Comparison of ENCODE assay signal across 22 mouse cellular contexts in the genomic region with DNA sequence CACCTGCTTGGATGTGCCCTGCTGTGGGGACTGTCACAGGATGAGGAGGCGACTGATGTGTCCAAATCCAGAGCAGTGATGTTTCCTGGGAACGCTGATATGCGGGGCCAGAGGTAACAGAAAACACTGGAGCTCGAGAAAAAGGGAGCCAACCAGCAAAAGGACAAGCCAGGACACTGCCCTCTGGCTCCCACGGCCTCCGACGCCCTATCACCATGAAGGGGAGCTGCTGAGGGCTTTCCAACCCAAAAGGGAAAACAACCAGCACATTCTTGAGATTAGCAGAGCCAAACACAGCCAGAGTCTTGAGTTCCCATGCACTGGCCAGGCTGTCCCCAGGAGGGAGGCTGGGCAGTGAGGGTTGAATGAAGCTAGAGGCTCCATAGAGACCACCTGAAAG.
A peak's percentile ranks its signal among the peaks of the same experiment; 100 is the strongest.
DNase-seq lines count a peak whose midpoint lies in the region; ATAC-seq and TF ChIP-seq lines count a peak whose summit lies in the region.
"Had no signal": no experiment of that assay in that cellular context is flagged by ENCODE, and none has a peak within 500 bp of the region (broad histone marks: within the 10 kb centered on the region; RNA-seq: fewer than 3 reads in every experiment).

No protein-coding gene starts in this region.

- no peak for TF ChIP-seq CTCF in hindbrain, postnatal 0 days (IDR thresholded peaks at IDR 0.05; ENCODE audit: low read depth)

- H3K36me3 ChIP-seq in heart, embryonic 12.5 days: no peaks in the 10 kb centered on the region
- no peaks in the 10 kb centered on the region for H3K36me3 ChIP-seq in hindbrain, postnatal 0 days (ENCODE audit: insufficient read depth, low read length)
- H3K36me3 ChIP-seq: embryonic facial prominence, embryonic 13.5 days; G1E; hindbrain, embryonic 13.5 days had no signal

- DNase-seq in heart, adult 11 months: peak; percentile 95
- DNase-seq in kidney, adult 9 months: peak; percentile 7
- DNase-seq in kidney, adult 11 months: no peak
- DNase-seq in heart, adult 9 months (ENCODE audit: low spot score in 2 of 2): peak; percentile 26 to 37
- DNase-seq in heart, postnatal 36 days: peak; percentile 8 to 11
- DNase-seq in hindbrain, postnatal 0 days (ENCODE audit: low spot score): no peak
- DNase-seq in cerebellum, adult 11 months: no peak
- DNase-seq: adrenal gland, adult 8-10 months; adrenal gland, postnatal 36 days; B cell, adult 2 months; cerebellum, adult 11-12 months; cerebellum, adult 9-10 months; cerebellum, postnatal 36 days; forebrain, postnatal 0 days; gastrocnemius, postnatal 14 days had no signal

- H3K4me2 ChIP-seq in heart, embryonic 12.5 days: no peak overlapping the region
- H3K4me2 ChIP-seq in hindbrain, postnatal 0 days (ENCODE audit: low read depth, low read length): no peak overlapping the region
- H3K4me2 ChIP-seq: embryonic facial prominence, embryonic 13.5 days; forebrain, embryonic 13.5 days; hindbrain, embryonic 13.5 days had no signal

- H3K4me1 ChIP-seq in heart, embryonic 12.5 days (replicated peaks): no peaks in the 10 kb centered on the region
- H3K4me1 ChIP-seq in hindbrain, postnatal 0 days (ENCODE audit: insufficient read depth, low read length): no peaks in the 10 kb centered on the region
- H3K4me1 ChIP-seq: forebrain, embryonic 13.5 days; hindbrain, embryonic 13.5 days had no signal

- H3K4me3 ChIP-seq in heart, embryonic 12.5 days: no peak overlapping the region
- H3K4me3 ChIP-seq in hindbrain, postnatal 0 days (ENCODE audit: low read length): no peak overlapping the region
- H3K4me3 ChIP-seq: embryonic facial prominence, embryonic 13.5 days; forebrain, embryonic 13.5 days; hindbrain, embryonic 13.5 days had no signal

- no peak overlapping the region for H3K27ac ChIP-seq in heart, embryonic 12.5 days (ENCODE audit: poor library complexity, severe bottlenecking)
- no peak overlapping the region for H3K27ac ChIP-seq in hindbrain, postnatal 0 days
- H3K27ac ChIP-seq: embryonic facial prominence, embryonic 13.5 days; forebrain, embryonic 13.5 days; hindbrain, embryonic 13.5 days had no signal

- H3K27me3 ChIP-seq in heart, embryonic 12.5 days (replicated peaks): peaks cover 7% of the 10 kb centered on the region; the same call in 1 of the 2 replicates
- H3K27me3 ChIP-seq in hindbrain, postnatal 0 days (ENCODE audit: insufficient read depth, low read length): no peaks in the 10 kb centered on the region
- H3K27me3 ChIP-seq: forebrain, embryonic 13.5 days; hindbrain, embryonic 13.5 days had no signal

- intact Hi-C loops in heart, postnatal 36 days (cut with DNase I): no loop called here

- H3K9me3 ChIP-seq in heart, embryonic 12.5 days (replicated peaks): no peaks in the 10 kb centered on the region
- no peaks in the 10 kb centered on the region for H3K9me3 ChIP-seq in hindbrain, postnatal 0 days (ENCODE audit: low read length)
- H3K9me3 ChIP-seq: embryonic facial prominence, embryonic 13.5 days; forebrain, embryonic 13.5 days; hindbrain, embryonic 13.5 days had no signal

- ATAC-seq in heart, embryonic 12.5 days (ENCODE audit: insufficient number of reproducible peaks, low FRiP score): no peak
- no peak for ATAC-seq in hindbrain, postnatal 0 days
- ATAC-seq: CD4-positive, CD25-positive, alpha-beta regulatory T cell, adult 4 months; forebrain, embryonic 13.5 days; forebrain, postnatal 0 days; intestine, embryonic 16.5 days had no signal

- WGBS in heart, embryonic 12.5 days: 66% methylated on average over 7 of the region's 7 CpGs
- WGBS in hindbrain, postnatal 0 days: 89% methylated on average over 7 of the region's 7 CpGs

- no peak overlapping the region for H3K9ac ChIP-seq in heart, embryonic 12.5 days
- H3K9ac ChIP-seq in hindbrain, postnatal 0 days (replicated peaks; ENCODE audit: low read length): no peak overlapping the region
- H3K9ac ChIP-seq: embryonic facial prominence, embryonic 13.5 days; forebrain, embryonic 13.5 days; forebrain, postnatal 0 days; hindbrain, embryonic 13.5 days had no signal

Comparison
In these comparisons a context has a peak if more than half of its experiments do, and no peak if none do; other contexts are left out.
1. DNase-seq: peak in heart, adult 11 months (single experiment), kidney, adult 9 months (single experiment), heart, adult 9 months (2 of 2) and heart, postnatal 36 days (2 of 2); none in kidney, adult 11 months (single experiment), hindbrain, postnatal 0 days (single experiment) and cerebellum, adult 11 months (single experiment).